Mouse (Mus musculus): ENCODE data around the gene Mast3.

DNA sequence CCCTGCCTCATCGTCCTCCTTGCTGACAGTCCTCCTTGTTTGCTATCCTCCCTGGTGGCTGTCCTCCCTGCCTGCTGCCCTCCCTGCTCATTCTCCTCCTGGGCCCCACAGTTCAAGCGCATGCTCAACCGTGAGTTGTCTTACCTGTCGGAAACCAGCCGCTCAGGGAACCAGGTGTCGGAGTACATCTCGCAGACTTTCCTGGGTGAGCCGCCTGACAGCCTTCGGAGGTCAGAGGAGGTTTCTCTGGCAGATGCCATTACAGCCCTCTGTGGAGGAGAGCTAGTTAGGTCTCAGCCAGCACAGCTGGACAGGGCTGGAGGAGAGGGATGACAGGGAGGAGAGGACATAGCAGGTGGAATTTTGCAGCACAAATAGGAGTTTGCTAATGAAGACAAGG is 58.2 kb downstream of the Mast3 start:
- no peak for TF ChIP-seq GATA1 (IDR thresholded peaks at IDR 0.05; ENCODE audit: low read length)
- no peak for TF ChIP-seq TAL1 (IDR thresholded peaks at IDR 0.05; ENCODE audit: low read length)

Measured in erythroblast, embryonic 14.5 days (primary cell).